Mouse (Mus musculus): Measurements from ENCODE around the gene Ndufa12. TPM values are rescaled to one million over a fixed set of nuclear protein-coding genes. Genes with fewer than 3 reads are reported as not detected.
A peak's percentile ranks its signal among the peaks of the same experiment; 100 is the strongest.

Ndufa12 gene
- 132 and 133 TPM in 2 replicates for polyA plus RNA-seq (2015; fragmentation: Nextera tagmentation; extraction: Ambion mirVana)

- Histone ChIP-seq H3K4me2 (ENCODE audit: low read depth, low read length) (peak within 1 kb of the TSS; percentile 82), H3K36me3 (ENCODE audit: control insufficient read depth, insufficient read depth) (peaks cover 2% of the 10 kb centered on the region), H3K9ac (ENCODE audit: low read depth, low read length) (peak within 1 kb of the TSS; percentile 83), H3K9me3 (replicated peaks; ENCODE audit: control insufficient read depth, low read length) (no peaks in the 10 kb centered on the region), H3K27me3 (ENCODE audit: control insufficient read depth, insufficient read depth, low read depth, low read length) (no peaks in the 10 kb centered on the region), H3K4me3 (ENCODE audit: low read depth, low read length) (peak within 1 kb of the TSS; percentile 90), H3K4me1 (ENCODE audit: control insufficient read depth, low read depth, low read length) (peaks cover 5% of the 10 kb centered on the region), H3K27ac (ENCODE audit: low read length) (peak within 1 kb of the TSS; percentile 66)
- WGBS (ENCODE audit: insufficient replicate concordance): under 1% methylated on average over 46 of the region's 46 CpGs
- ATAC-seq (ENCODE audit: low read depth): peak; percentile 95
Measured at GRCm38 (mm10) chr10:94198482-94199405, at the start of gene Ndufa12. Gene Ndufa12, plus strand, starts transcription at chr10:94198720.

DNA sequence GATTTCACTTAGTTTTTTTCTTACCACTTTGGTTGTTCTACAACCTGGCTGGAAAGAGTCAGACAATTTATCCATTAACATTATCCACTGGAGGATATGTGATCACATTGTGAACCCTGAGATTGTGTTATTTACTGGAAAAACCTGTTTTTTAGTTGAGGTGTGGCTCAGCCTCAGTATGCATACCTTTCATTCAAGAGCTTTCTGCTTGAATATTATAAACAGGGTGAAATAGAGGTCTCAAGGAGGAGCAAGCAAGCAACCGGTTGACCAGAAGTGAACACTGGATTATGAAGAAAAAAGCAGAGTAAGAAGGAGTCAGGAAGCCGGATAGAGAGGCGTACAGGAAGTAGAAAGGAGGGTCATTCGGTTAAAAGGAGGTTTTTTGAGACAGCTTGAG is 47.0 kb upstream of the Ndufa12 start:
- no peak overlapping the region for H3K4me3 ChIP-seq (ENCODE audit: low read depth, low read length)
- H3K27ac ChIP-seq (ENCODE audit: low read length): no peak overlapping the region
- H3K4me1 ChIP-seq (ENCODE audit: control insufficient read depth, low read depth, low read length): peaks cover 14% of the 10 kb centered on the region
- no peaks in the 10 kb centered on the region for H3K27me3 ChIP-seq (ENCODE audit: control insufficient read depth, insufficient read depth, low read depth, low read length)
- no peaks in the 10 kb centered on the region for H3K36me3 ChIP-seq (ENCODE audit: control insufficient read depth, insufficient read depth)
- no peak overlapping the region for H3K4me2 ChIP-seq (ENCODE audit: low read depth, low read length)
- no peaks in the 10 kb centered on the region for H3K9me3 ChIP-seq (replicated peaks; ENCODE audit: control insufficient read depth, low read length)
- no peak overlapping the region for H3K9ac ChIP-seq (ENCODE audit: low read depth, low read length)
- 57% methylated on average over 4 of the region's 4 CpGs for WGBS (ENCODE audit: insufficient replicate concordance)
- no peak for ATAC-seq (ENCODE audit: low read depth)

DNA sequence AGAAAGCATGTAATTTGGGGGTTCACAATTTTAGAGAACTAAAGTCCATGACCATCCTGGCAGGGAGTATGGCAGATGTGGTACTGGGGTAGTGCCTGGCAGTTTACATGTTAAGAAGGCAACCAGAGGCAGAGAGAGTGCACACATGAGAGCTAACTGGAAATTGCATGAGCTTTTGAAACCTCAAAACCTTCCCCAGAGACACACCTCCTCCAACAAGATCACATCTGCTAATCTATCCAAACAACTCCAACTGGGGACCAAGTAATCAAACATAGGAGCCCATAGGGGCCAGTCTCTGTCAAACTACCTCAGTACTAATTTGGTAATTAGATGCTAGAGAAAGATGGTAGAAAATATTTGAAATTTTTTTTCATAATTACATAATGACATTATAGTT is 44.7 kb upstream of the Ndufa12 start:
- Histone ChIP-seq H3K27ac (ENCODE audit: low read length) (no peak overlapping the region), H3K9ac (ENCODE audit: low read depth, low read length) (no peak overlapping the region), H3K36me3 (ENCODE audit: control insufficient read depth, insufficient read depth) (0 out of 2 replicates have a peak, but pooled peaks cover 3% of the 10 kb centered on the region), H3K4me1 (ENCODE audit: control insufficient read depth, low read depth, low read length) (peaks cover 10% of the 10 kb centered on the region), H3K9me3 (replicated peaks; ENCODE audit: control insufficient read depth, low read length) (no peaks in the 10 kb centered on the region), H3K27me3 (ENCODE audit: control insufficient read depth, insufficient read depth, low read depth, low read length) (no peaks in the 10 kb centered on the region), H3K4me2 (ENCODE audit: low read depth, low read length) (no peak overlapping the region), H3K4me3 (ENCODE audit: low read depth, low read length) (no peak overlapping the region)
- no peak for ATAC-seq (ENCODE audit: low read depth)

DNA sequence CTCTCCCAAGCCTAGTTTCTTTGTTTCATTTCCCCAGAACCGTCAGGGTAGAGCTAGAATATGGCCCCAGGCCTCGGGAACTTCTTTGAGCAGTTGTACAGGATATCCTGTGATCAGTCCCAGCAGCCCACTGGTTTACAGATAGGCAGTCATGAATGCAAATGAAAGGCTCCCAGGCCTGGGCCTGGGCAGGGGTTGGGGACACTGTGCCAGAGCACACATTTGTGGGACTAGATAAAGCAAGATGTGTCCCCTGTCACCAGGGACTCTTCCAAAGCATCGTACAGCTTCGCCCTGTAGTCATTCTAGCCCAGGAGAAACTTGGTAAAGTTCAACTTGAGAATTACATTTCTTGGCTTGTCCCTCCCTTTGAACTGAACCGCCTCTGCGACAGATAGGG is 39.6 kb upstream of the Ndufa12 start:
- H3K9me3 ChIP-seq (replicated peaks; ENCODE audit: control insufficient read depth, low read length): no peaks in the 10 kb centered on the region
- H3K4me1 ChIP-seq (ENCODE audit: control insufficient read depth, low read depth, low read length): no peaks in the 10 kb centered on the region
- H3K27me3 ChIP-seq (ENCODE audit: control insufficient read depth, insufficient read depth, low read depth, low read length): no peaks in the 10 kb centered on the region
- no peak overlapping the region for H3K9ac ChIP-seq (ENCODE audit: low read depth, low read length)
- H3K4me2 ChIP-seq (ENCODE audit: low read depth, low read length): no peak overlapping the region
- H3K27ac ChIP-seq (ENCODE audit: low read length): no peak overlapping the region
- H3K36me3 ChIP-seq (ENCODE audit: control insufficient read depth, insufficient read depth): peaks cover 5% of the 10 kb centered on the region; the same call in 1 of the 2 replicates
- no peak overlapping the region for H3K4me3 ChIP-seq (ENCODE audit: low read depth, low read length)
- WGBS (ENCODE audit: insufficient replicate concordance): 62% methylated on average over 6 of the region's 6 CpGs
- no peak for ATAC-seq (ENCODE audit: low read depth)

DNA sequence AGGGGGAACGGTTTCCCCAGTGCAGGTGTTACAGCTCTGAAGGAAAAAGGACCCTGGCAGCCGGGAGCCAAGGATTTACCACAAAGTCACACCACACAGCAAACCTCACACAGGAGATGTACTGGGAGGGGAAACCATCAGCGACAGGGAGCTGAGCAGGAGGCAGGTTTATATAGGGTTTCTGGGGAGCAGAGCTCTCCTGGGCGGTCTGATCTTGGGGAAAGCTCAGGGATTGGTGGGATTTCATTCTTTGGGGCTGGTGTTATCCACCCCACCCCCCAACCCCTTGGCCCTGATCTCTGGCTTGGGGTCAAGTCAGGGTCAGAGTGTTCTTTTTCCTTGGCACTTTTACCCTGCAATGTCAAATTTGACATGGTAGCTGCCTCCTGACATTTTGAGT is 39.1 kb upstream of the Ndufa12 start:
- WGBS (ENCODE audit: insufficient replicate concordance): 67% methylated on average over 4 of the region's 4 CpGs
- no peaks in the 10 kb centered on the region for H3K27me3 ChIP-seq (ENCODE audit: control insufficient read depth, insufficient read depth, low read depth, low read length)
- no peaks in the 10 kb centered on the region for H3K4me1 ChIP-seq (ENCODE audit: control insufficient read depth, low read depth, low read length)
- peaks cover 5% of the 10 kb centered on the region; the same call in 1 of the 2 replicates for H3K36me3 ChIP-seq (ENCODE audit: control insufficient read depth, insufficient read depth)
- no peak overlapping the region for H3K27ac ChIP-seq (ENCODE audit: low read length)
- ATAC-seq (ENCODE audit: low read depth): no peak
- no peak overlapping the region for H3K9ac ChIP-seq (ENCODE audit: low read depth, low read length)
- no peak overlapping the region for H3K4me2 ChIP-seq (ENCODE audit: low read depth, low read length)
- no peak overlapping the region for H3K4me3 ChIP-seq (ENCODE audit: low read depth, low read length)
- H3K9me3 ChIP-seq (replicated peaks; ENCODE audit: control insufficient read depth, low read length): no peaks in the 10 kb centered on the region

DNA sequence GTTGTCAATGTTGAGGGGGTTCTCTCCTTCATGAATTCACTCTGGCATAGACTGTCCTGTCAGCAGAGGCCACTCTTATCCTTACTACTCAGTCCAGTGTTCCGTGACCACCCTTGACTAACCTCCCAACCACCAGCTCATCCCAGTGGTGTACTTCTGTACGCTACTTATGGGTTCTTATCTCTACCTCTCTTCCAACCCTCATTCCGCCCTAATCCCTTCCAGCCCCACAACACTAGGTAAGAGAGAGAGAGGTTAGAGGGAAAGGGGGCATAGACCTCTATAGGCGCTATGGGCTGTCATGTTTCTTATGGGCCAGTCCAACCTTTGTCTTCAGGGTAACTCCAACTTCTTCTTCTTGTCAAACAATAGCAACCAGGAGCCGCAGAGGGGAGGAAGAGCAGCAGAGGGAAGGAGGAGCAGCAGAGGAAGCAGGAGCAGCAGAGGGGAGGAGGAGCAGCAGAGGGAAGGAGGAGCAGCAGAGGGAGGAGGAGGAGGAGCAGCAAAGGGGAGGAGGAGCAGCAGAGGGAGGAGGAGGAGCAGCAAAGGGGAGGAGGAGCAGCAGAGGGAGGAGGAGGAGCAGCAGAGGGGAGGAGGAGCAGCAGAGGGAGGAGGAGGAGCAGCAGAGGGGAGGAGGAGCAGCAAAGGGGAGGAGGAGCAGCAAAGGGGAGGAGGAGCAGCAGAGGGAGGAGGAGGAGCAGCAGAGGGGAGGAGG is 37.3 kb upstream of the Ndufa12 start:
- no peaks in the 10 kb centered on the region for H3K4me1 ChIP-seq (ENCODE audit: control insufficient read depth, low read depth, low read length)
- ATAC-seq (ENCODE audit: low read depth): no peak
- 71% methylated on average over 5 of the region's 5 CpGs for WGBS (ENCODE audit: insufficient replicate concordance)
- H3K9me3 ChIP-seq (replicated peaks; ENCODE audit: control insufficient read depth, low read length): no peaks in the 10 kb centered on the region
- H3K27ac ChIP-seq (ENCODE audit: low read length): no peak overlapping the region
- no peak overlapping the region for H3K9ac ChIP-seq (ENCODE audit: low read depth, low read length)
- H3K27me3 ChIP-seq (ENCODE audit: control insufficient read depth, insufficient read depth, low read depth, low read length): no peaks in the 10 kb centered on the region
- H3K4me3 ChIP-seq (ENCODE audit: low read depth, low read length): no peak overlapping the region
- no peak overlapping the region for H3K4me2 ChIP-seq (ENCODE audit: low read depth, low read length)
- peaks cover 5% of the 10 kb centered on the region; the same call in 1 of the 2 replicates for H3K36me3 ChIP-seq (ENCODE audit: control insufficient read depth, insufficient read depth)

GRCm38 (mm10) chr10:94162031-94162430 is 36.5 kb upstream of the Ndufa12 start:
- 81% methylated on average over 7 of the region's 7 CpGs for WGBS (ENCODE audit: insufficient replicate concordance)
- H3K9ac ChIP-seq (ENCODE audit: low read depth, low read length): no peak overlapping the region

DNA sequence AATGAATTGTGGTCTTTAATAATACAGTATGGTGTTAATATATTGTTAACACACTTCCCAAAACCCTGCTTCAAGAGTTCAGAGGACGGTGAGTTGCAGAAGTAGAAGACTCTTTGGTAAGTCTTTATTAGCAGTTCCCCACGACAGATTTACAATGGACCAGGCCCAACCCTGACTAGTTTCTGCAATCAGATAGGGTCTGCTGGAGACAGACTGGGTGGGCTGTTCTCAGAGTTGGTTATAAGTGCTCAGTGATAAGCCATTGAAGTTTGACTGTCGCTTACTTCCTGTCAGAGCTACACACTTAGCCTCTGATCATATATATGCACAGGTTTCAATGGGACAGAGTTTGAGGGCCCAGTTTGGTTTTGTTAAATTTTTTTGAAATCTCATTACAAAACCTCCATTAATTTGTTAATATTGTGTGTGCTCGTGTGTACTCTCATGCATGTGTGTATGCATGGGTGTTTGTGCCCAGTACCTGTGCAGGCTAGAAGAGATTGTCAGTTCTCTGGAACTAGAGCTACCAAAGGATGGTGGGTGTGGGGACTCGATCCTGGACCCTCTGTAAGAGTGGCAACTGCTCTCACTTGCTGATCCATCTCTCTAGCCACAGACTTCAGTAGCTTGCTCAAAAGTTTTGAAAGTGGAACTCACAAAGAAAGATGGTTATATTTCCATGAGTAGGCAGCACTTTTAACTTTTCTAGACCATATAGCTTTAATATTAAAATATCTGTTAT is 34.2 kb upstream of the Ndufa12 start:
- Histone ChIP-seq H3K4me1 (ENCODE audit: control insufficient read depth, low read depth, low read length) (no peaks in the 10 kb centered on the region), H3K4me2 (ENCODE audit: low read depth, low read length) (no peak overlapping the region), H3K9me3 (replicated peaks; ENCODE audit: control insufficient read depth, low read length) (no peaks in the 10 kb centered on the region), H3K36me3 (ENCODE audit: control insufficient read depth, insufficient read depth) (peaks cover 16% of the 10 kb centered on the region), H3K4me3 (ENCODE audit: low read depth, low read length) (no peak overlapping the region), H3K27ac (ENCODE audit: low read length) (no peak overlapping the region), H3K9ac (ENCODE audit: low read depth, low read length) (no peak overlapping the region), H3K27me3 (ENCODE audit: control insufficient read depth, insufficient read depth, low read depth, low read length) (no peaks in the 10 kb centered on the region)
- ATAC-seq (ENCODE audit: low read depth): no peak
- 50% methylated on average over 5 of the region's 5 CpGs for WGBS (ENCODE audit: insufficient replicate concordance)

More at GRCm38 (mm10) chr10:94162031-94162430, 36.5 kb upstream of the Ndufa12 start:
- H3K9me3 ChIP-seq (replicated peaks; ENCODE audit: control insufficient read depth, low read length): no peaks in the 10 kb centered on the region
- H3K4me2 ChIP-seq (ENCODE audit: low read depth, low read length): no peak overlapping the region
- H3K27ac ChIP-seq (ENCODE audit: low read length): no peak overlapping the region
- ATAC-seq (ENCODE audit: low read depth): no peak
- no peaks in the 10 kb centered on the region for H3K27me3 ChIP-seq (ENCODE audit: control insufficient read depth, insufficient read depth, low read depth, low read length)
- no peak overlapping the region for H3K4me3 ChIP-seq (ENCODE audit: low read depth, low read length)
- no peaks in the 10 kb centered on the region for H3K4me1 ChIP-seq (ENCODE audit: control insufficient read depth, low read depth, low read length)
- H3K36me3 ChIP-seq (ENCODE audit: control insufficient read depth, insufficient read depth): peaks cover 5% of the 10 kb centered on the region; the same call in 1 of the 2 replicates
